Mouse (Mus musculus) ES-Bruce4 (cell line): ENCODE measurements around the gene Usp28.

Experiments used
- CTCF ChIP-seq: IDR thresholded peaks from one replicate; pipeline ENCODE4 v1.8.1; 2011; ENCODE audit warnings: low read depth, low read length
- EP300 ChIP-seq: IDR thresholded peaks from 2 replicates; pipeline ENCODE4 v1.6.1; 2011; ENCODE audit warnings: low read depth, low read length; ENCODE audit not compliant: insufficient read depth
- POLR2A ChIP-seq: IDR thresholded peaks from one replicate; pipeline ENCODE4 v1.8.1; 2011; ENCODE audit warnings: low read length; ENCODE audit not compliant: insufficient read depth

DNA sequence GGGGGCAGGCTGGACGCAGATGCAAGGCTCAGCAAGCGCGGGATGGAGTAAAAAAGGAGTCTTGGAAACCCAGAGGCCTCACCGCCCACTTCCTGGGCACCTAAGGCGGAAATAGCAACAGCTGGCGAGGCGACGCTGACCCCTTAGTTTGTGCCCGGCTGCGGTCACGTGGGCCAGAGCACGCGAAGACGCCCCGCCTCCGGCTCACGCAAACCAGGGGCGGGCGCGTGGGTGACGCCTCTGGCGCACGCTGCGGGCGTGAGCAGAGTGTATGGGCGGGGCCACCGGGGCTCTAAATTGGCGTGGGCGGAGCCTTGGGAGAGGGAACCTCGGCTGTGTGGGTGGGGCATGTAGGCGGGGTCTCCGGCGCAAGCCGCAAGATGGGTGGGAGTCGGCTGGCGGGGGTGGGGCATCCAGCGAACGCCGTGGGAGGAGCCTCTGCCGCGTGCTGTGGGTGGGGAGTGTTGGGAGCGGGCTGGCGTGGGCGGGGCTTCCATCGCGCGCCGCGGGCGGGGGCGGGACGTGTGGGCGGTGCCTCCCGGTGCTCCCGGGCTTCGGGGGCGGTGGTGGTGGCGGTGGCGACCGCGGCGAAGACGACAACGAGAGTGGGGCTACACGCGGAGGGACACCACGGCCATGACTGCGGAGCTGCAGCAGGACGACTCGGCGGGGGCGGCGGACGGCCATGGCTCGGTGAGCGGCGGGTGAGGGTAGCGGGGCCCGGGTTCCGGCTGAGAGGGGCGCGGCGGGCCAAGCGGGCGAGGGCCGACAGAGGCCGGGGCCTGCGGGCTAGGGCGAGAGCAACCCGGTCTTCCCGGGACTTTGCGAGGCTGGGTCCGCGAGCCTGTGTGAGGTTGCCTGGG, at the start of gene Usp28:
- peak; percentile 64 for TF ChIP-seq POLR2A
- no peak for TF ChIP-seq CTCF
- 0 out of 2 replicates have a peak, but pooled peaks have one; percentile 2 for TF ChIP-seq EP300
